Mouse (Mus musculus): ENCODE measurements around the gene Acsbg1.

DNA sequence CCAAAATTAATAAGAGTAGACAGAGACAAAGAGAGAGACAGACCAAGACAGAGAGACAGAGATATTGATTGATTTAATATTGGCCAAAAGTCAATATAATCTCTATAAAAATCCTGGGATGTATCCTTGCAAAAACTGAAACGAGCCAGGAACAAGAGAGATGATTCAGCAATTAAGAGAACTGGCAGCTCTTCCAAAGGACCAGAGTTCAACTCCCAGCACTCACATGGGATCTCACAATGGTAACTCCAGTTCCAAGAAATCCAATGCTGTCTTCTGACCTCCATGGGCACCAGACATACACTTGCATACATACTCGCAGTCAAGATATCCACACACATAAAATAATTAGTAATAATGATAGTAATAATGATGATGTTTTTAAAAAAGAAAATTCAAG lies 8.9 kb downstream of the Acsbg1 start:
- TF ChIP-seq POLR2A (IDR thresholded peaks at IDR 0.05; ENCODE audit: borderline replicate concordance, control insufficient read depth, low read depth, low read length) (no peak), CTCF (IDR thresholded peaks at IDR 0.05; ENCODE audit: control insufficient read depth, insufficient read depth, low read length) (no peak)
